Mouse (Mus musculus): ENCODE data around the gene Ptgfr.

Ptgfr gene

DNA sequence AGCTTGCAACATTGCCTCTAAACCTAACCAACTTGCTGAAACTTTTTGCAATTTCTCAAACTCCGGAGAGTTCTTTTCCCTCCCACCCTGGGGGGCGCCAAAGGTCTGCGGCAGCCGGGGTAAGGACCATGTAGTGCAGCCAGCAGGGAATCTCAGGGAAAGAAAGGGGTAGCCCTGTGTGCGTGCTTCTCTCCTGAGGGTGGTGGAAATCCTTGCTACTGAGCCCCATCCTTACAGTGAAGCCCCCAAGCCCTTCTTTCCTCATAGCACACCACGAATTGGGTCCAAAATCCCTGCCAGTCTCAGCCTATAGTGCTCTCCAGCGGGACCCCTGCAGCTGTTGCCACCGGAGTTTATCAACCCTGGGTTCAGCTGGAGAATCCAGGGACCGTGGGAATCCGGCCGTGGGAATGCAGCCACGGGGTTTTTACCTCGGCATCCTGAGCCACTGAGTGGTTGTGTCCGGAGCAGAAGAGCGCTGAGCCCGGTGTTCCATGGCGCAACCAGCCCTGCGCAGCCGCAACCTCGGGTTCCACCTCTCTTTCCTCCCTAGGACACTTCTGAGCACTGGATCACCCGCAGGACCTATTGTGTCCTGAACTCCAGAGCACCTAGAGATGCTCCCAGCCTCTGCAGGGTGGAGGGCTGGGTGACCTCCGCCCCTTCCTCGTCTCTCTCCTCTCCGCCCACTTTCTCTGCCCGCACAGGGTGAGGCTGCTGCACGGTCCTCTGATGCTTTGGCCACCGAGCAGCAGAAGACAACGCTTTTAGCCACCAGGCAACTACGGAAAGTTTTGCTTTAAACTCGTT is at the start of gene Ptgfr:
Ptgfr (minus strand) TSS at position 760 of the 810 bp plus-strand sequence.
- DNase-seq (ENCODE audit: extremely low read depth, low read depth): no peak

DNA sequence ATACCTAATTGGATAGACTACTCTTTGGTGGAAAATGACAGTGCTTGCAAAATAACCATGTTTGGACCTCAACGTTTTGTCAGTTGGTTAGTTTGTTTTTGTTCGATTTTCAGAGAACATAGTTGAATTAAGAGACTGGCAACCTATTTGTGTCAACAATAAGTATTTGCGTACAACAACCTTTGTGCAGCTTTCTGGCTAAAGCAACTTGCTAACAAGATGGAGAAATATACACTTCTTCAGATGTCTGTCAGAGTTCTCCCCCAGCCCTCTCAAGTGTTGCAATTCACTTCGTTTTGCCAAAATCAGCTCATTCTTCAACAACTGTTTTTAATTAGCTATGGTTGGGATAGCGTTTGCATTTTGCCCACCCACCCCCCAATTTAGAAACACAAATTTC is 46.5 kb upstream of the Ptgfr start:
- DNase-seq (ENCODE audit: extremely low read depth, low read depth): no peak

DNA sequence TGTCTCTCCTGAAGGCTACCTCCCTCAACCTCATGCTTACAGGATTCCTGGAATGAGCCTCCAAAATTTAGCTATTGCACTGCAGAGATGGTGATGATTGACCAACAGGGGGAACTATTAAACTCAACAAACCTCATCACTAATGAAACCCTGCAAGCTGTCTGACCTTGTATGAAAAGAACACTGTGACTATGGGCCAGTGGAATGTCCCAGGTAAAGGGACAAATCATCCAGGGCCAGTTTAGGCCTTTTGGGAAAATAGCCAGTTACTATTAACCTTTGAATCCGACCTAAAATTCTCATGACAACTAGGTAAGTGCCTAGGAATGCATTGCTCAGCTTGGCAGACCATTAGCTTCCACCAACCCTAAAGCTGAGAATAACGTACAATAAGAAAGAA is 42.6 kb upstream of the Ptgfr start:
- DNase-seq (ENCODE audit: extremely low read depth, low read depth): no peak

DNA sequence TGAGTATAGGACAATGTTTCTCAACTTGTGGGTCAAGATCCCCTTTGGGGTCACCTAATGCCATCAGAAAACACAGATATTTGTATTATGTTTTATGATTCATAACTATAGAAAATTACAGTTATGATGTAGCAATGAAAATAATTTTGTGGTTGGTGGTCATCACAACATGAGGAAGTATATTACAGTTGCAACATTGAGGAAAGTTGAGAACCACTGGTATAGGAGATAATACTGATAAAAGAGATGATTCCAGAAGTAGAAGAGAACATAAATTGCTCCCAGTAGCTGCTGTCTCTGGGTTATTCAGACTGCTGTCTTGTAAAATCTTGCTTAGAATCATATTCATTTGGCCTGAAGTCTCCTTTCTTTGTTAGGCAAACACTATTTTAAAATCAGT is 31.5 kb upstream of the Ptgfr start:
- no peak for DNase-seq (ENCODE audit: extremely low read depth, low read depth)

DNA sequence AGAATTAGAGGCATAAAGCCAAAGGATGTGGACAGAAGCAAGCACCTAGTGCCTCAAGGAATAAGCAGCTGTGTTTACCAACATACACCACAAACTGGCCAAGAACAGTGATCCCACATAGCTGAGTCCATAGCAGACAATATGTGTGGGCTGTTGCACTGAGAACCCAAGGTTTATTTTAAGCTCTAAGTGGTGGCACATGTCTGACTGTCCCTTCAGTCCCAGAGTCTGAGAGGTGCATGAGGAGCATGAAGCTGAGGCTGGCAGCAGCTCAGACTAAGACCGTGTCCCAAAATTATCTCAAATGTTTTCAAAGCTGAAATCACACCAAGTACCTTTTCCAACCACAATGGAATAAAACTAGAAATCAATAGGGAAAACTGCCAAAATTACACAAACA is 13.9 kb upstream of the Ptgfr start:
- DNase-seq (ENCODE audit: extremely low read depth, low read depth): no peak

DNA sequence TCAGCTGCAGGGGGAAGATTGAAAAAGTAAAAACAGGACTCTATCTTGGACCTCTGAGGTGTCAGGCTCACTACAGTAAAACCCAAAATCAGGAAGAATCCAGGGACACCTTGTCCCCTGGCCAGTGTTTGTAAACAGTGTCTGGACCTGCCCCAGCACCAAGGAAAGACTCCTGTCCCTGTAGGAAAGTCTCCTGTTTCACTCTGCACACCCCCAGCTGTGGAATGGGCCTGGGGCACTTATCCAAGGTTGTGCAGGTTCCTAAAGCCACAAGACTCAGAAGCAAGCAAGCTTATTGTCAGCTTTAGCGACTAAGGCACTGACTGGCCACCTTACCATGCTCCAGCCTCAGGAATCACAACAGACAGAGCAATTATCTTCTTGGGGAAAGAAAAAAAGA is 13.2 kb upstream of the Ptgfr start:
- DNase-seq (ENCODE audit: extremely low read depth, low read depth): no peak

DNA sequence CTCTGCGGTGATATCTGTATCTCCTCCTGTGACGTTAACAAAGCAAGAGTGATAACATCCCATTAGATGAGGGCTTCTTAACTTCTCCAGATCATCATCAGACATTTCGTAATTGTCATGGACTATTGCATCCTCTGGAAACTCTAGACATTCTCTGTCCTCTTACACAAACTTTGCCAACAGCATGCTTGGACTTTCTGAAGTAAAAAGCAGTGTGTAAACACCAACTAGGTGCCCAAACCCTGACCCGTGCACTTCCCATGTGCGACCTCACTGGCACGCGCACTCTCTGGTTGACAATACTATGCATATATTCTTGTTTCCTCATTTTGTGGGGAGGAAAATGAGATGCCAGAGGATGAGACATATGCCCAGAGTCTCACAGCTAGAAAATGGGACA is 8.9 kb upstream of the Ptgfr start:
- no peak for DNase-seq (ENCODE audit: extremely low read depth, low read depth)

DNA sequence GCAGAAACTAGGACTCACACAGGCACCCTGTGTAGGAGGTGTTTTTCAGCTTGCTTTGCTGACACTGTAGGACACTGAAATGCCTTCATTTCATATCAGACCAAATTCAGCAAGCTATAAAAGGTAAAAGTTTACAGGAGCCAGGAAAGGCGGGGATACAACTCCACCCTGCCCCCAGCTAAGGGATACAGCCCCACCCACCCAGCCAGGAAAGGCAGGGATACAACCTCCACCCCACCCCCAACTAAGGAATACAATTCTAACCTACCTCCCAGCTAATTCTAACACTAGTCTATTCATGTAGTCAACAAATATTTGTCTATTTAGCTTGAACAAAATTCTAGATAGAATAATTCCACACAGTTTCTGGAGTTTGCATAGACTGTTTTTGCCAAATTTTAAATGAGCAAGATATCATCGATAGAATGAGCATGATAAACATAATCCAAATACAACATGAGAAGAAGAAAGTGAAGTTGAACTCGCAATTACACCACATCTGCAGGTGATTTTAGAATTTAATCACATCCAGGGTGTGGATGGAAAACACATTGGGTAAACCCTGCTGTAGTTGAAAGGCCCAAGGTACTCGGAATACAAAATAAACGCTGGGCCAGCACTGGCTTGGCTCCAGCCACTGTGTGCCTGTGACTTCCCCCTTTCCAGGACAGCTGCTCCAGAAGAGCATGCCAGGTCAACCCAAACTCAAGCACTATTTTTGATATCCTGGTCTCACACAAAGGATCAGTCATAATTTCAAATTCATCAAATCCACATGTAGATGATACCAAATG is 7.1 kb upstream of the Ptgfr start:
- no peak for DNase-seq (ENCODE audit: extremely low read depth, low read depth)

DNA sequence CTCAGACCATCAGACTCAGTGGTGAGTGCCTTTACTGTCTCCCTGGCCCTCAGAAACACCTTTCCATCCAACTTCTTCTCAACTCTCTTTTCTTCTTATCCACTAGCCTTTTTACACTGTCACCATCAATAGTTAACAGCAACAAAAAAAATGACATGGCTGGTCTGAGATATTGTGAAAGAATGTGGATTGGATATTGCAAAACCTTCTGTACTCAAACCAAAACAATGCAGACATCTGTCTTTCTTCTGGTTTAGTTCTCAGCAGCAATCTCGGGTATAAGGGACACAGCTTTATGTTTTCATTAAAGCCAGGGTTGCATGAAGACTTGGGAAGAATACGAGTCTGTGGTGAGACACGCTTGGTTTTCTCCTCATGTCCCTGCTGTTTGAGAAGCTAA is 3.3 kb upstream of the Ptgfr start:
- DNase-seq (ENCODE audit: extremely low read depth, low read depth): no peak

DNA sequence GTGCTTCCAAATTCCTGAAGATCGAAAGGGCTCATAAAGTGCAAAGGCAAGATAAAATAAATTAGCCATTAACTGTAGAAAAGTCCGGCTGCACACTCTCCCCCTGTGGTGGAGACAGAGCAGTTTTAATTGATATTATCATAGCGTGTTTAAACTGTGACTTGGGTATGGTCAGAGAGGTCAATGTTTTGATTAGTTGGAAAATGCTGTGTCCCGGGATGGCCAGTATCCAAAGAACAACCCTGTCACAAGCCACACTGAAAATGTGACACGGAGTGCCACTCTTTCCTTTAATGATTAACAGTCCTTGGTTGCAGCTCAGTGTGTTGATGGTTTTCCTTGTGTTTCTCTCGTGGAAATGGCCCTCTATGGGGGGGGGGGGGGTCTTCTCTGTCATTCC is 942 bp upstream of the Ptgfr start:
- DNase-seq (ENCODE audit: extremely low read depth, low read depth): no peak

DNA sequence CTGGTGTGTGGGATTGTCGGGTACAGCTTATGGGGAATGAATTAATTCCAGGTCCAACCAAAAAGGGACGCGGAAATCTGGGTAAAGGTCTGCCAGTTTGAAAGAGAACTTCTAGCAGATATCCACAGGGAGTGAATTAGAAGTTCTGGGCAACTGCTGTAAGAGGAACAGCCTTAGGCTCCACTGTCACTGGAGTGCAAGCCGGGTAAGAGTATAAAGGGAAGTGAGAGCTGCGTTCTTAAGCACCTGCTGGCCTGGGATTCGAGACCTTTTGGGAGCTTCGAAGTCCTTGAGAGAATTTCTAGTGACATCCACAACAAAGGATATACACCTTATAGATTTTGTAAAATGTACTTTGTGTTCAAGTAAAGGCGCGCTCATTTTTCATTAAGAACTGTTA is 319 bp upstream of the Ptgfr start:
- no peak for DNase-seq (ENCODE audit: extremely low read depth, low read depth)

DNA sequence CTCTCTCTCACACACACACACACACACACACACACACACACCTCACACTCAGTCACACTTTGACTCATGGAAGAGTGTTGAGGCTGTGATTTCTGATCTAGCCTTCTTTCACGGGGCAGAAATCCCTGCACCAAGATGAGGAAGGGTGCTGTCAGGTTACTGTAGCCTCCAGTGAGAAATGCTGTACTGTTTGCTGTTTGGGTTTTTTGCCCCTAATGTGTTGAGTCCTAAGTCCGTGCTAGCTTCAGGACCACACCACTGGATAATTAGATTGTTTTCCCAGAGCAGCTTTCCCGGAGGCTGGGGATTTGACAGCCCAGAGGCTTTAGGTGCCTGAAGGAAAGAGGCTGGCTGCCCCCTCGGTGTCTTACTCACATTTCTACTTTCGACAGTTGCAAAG is 979 bp downstream of the Ptgfr start:
- DNase-seq (ENCODE audit: extremely low read depth, low read depth): no peak

DNA sequence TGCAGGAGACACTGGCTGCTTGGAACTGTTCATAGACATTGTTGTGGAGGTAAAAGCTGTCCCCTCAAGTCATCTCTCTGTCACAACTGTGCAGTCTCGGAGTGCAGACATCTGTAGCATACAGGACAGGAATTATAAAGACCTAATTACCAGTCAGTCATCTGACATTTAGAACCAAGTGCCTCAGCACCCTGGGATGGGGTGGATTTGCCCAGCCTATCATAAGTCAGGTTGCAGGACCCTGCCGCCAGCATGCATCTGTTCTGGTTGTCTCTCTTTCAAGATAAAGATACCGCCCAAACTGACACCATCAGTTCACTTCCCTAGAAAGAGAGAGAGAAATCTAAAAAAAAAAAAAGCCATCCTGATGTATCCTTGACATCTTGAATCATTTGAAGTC is 1.6 kb downstream of the Ptgfr start:
- DNase-seq (ENCODE audit: extremely low read depth, low read depth): no peak

DNA sequence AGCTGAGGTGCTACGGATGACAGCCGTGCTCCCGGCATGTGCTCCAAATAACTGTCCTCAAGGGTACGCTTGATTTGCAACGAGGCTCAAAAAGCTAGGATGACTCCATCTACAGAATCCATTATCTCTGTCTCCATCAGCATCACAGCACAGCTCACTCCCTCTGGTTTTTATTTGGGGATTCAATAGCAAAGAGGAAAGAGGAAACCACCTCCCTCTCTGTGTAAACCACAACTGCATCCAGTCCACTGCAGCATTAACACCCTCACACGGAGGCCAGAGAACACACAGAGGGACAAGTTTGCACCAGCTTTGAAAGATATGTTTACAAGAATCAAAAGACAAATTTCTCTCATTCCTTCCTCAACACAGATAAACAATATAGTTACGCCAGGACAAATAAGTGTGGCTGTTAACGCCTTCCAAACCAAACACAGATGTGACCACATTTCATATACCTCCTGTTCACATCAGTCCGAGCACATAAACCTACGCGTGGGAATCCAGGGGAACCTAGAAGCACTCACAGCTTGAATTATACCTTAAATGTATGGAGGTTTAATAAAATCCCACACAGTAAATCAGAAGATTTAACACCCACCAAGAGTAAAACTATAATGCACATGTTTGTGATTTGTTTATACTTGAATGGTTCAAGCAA is 9.3 kb downstream of the Ptgfr start:
- DNase-seq (ENCODE audit: extremely low read depth, low read depth): no peak

DNA sequence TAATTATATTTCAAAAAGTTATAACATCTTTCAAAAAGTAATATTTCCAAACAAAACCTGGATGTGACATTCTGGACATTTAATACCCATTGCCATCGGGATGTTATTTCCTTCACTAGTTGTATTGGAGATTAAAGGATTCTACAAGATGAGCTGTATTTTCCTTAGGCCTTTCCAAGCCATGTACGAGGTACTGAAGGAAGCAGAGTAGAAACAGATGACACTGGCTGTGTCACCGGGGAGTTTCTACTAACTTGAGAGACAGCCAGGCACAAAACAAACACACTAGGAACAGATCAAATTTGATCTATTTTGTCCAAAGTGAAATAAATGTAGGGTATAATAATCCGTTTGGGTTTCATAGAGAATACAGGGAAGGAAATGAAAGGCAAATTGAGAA is 17.6 kb downstream of the Ptgfr start:
- DNase-seq (ENCODE audit: extremely low read depth, low read depth): no peak

DNA sequence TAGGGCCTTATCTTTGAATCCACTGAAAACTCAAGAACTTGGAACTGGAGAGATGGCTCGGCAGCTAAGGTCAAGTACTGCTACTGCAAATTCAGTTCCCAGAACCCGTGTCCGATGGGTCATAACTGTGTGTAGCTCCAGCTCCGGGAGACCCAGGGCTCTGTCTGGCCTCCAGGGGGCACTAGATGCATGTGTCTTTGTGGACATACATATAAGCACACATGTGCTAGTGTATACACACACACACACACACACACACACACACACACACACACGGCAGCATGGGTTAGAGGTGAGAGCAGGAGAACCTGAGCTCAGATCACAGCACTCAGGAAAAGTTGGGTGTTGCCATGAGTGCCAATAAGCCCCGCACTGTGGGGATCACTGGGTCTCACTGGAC is 19.2 kb downstream of the Ptgfr start:
- no peak for DNase-seq (ENCODE audit: extremely low read depth, low read depth)

DNA sequence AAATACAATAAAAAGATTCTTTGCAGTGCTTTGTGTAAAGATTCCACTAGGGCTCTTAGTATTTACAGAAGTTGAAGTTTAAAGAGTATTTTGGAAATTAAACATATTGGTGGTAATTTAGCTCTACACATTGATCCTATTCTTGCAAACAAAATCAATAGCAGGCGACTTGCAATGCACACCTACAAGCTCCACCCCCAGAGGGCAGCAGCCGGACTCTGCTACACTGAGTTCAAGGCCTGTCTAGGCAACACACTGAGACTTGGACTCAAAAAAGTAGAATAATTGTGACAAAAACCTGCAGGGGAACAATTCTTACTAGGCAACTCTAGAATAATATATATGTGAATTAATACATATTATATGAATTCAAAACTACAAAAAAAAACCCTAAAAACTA is 28.8 kb downstream of the Ptgfr start:
- DNase-seq (ENCODE audit: extremely low read depth, low read depth): no peak

DNA sequence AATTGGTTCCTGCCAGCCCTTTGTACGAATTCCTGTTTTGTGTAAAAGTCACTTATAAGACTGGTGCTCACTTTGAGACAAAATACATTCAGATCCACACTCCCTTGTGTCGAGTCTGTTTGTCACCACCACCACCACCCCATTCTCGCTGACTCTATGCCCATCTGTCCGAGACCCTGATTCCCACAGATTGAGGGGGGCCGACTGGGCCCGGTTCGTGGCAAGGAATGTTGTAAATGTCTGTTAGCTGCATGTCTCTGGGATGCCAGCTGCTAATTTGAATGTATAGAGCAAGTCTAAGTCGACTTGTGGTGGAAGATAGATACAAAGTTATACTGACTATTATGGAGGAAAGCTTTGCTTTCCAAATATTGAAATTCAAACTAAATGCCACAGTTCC is 48.8 kb downstream of the Ptgfr start:
- DNase-seq (ENCODE audit: extremely low read depth, low read depth): no peak

DNA sequence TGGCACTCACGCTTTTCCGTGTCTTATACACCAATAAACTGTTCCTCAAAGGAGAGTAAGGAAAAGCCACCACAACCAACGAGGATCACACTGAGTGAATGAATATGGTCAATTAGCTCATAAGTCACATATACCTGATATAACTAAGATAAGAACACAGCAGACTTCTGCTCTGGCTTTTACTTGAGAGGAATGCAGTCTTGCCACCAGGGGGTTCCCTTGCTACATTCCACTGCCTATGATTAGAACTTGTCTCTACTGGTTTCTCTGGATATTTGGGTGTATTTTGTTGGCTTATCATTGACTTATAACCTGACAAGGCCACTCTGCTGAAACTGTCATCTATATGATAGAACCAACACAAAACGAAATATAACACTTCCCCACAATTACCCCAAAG is 62.3 kb downstream of the Ptgfr start:
- DNase-seq (ENCODE audit: extremely low read depth, low read depth): no peak

DNA sequence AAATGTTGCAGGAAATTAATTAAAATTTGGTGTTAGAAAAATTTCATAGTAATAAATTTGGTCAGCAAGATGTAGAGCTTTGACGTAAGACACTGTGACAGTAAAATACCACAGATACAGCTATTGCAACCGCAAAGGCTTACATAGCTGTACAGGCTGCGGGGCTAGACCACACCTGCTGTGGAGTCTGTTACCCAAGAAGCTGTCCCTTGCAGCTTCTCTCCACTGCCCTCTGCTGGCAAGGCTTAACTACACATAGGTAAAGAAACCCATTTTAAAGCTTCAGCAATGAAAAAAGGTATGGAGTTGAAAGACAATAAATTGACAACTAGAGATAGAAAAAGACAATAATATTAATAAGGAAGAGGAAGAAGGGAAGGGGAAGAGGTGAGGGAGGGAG is 66.4 kb downstream of the Ptgfr start:
- DNase-seq (ENCODE audit: extremely low read depth, low read depth): peak; percentile 6

DNA sequence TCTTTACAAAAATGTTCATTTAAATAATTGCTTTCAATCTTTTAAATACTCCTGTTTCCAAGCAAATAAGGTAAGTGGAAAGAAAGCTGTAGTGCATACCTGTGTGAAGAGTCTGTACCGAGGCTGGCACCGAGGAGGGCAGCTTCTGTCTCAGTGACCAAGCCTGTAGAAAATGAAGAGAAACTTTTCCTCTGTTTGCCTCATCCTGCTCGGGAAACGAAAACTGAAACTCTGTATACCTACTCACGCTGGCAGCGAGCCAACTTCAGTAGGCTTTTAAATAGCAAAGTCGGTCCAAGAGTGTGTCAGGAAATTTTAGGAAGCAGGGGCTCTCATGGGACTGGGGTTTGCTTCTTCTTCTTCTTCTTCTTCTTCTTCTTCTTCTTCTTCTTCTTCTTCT is 87.7 kb downstream of the Ptgfr start, which contains the start of gene Ifi44:
Ifi44 (minus strand) TSS at position 224 of the 400 bp plus-strand sequence.
- DNase-seq (ENCODE audit: extremely low read depth, low read depth): no peak

DNA sequence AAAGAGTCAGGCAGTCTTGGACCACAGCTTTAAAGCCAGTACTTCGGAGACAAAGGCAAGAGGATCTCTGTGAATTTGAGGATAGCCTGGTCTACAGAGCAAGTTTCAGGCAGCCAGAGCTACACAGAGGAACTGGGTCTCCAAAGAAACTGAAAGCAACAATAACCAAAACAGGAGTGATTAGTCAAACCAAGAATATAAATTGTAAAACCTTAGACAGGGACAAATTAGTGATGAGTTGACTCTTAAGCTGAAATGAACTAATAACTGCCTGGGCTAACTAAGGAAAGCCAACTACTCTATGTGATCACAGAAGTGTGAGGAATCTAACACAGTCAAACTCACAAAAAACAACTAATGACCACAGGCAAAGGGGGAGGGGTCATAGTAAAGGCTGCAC is 88.9 kb downstream of the Ptgfr start:
- DNase-seq (ENCODE audit: extremely low read depth, low read depth): no peak

Measured in MEL-GATA-1-ER (cell line).